Comparison of ENCODE assay signal across 28 mouse cellular contexts in the genomic region with DNA sequence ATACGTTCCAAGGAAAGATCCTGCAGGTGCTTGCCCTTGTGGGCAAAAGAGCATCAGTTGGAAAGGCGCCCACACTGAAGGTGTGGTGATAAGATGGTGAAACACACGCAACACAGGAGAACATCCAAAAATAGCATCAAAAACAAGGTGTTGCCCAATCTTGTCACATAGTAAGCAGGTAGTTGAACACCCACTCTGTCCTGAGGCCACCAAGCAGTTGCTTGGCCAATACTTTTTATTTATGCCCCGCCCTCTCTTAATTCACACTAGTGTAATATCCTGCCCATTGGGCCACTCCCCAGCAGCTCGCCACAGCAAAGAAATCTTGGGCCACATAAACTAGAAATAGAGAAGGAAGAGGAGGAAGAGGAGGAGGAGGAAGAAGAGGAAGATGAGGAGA. TPM values are rescaled to one million over a fixed set of nuclear protein-coding genes. Genes with fewer than 3 reads are reported as not detected.
A peak's percentile ranks its signal among the peaks of the same experiment; 100 is the strongest.
DNase-seq lines count a peak whose midpoint lies in the region; ATAC-seq and TF ChIP-seq lines count a peak whose summit lies in the region.
"Had no signal": no experiment of that assay in that cellular context is flagged by ENCODE, and none has a peak within 500 bp of the region (broad histone marks: within the 10 kb centered on the region; RNA-seq: fewer than 3 reads in every experiment).

No protein-coding gene starts in this region.

- TF ChIP-seq CTCF in liver, adult 2 months (IDR thresholded peaks at IDR 0.05; ENCODE audit: low read depth, low read length): no peak
- no peak for TF ChIP-seq CTCF in hindbrain, postnatal 0 days (IDR thresholded peaks at IDR 0.05; ENCODE audit: low read depth)

- no peaks in the 10 kb centered on the region for H3K36me3 ChIP-seq in liver, adult 2 months (ENCODE audit: control insufficient read depth, insufficient read depth, low read length)
- H3K36me3 ChIP-seq in hindbrain, postnatal 0 days (ENCODE audit: insufficient read depth, low read length): no peaks in the 10 kb centered on the region
- H3K36me3 ChIP-seq: embryonic facial prominence, embryonic 10.5 days; embryonic facial prominence, embryonic 12.5 days; forebrain, embryonic 10.5 days; forebrain, embryonic 12.5 days; G1E had no signal

- H3K4me2 ChIP-seq in hindbrain, postnatal 0 days (ENCODE audit: low read depth, low read length): no peak overlapping the region
- H3K4me2 ChIP-seq: embryonic facial prominence, embryonic 12.5 days; forebrain, embryonic 12.5 days had no signal

- no peak for TF ChIP-seq POLR2A in liver, adult 2 months (IDR thresholded peaks at IDR 0.05; ENCODE audit: extremely low read depth, insufficient read depth, low read length)

- no peak overlapping the region for H3K4me3 ChIP-seq in liver, adult 2 months (ENCODE audit: insufficient read depth, low read depth, low read length)
- H3K4me3 ChIP-seq in hindbrain, postnatal 0 days (ENCODE audit: low read length): no peak overlapping the region
- H3K4me3 ChIP-seq: embryonic facial prominence, embryonic 10.5 days; embryonic facial prominence, embryonic 12.5 days; forebrain, embryonic 10.5 days; forebrain, embryonic 12.5 days had no signal

- 0 out of 2 replicates have a peak, but pooled peaks have one; percentile 13 for ATAC-seq in granulocyte monocyte progenitor cell, adult 5-6 weeks (replicated peaks; ENCODE audit: poor library complexity, severe bottlenecking)
- ATAC-seq in hindbrain, postnatal 0 days: no peak
- ATAC-seq: activated CD4-positive, CD25-positive, alpha-beta regulatory T cell, adult 4 months; CD4-positive, CD25-positive, alpha-beta regulatory T cell, adult 4 months; forebrain, embryonic 14.5 days; forebrain, embryonic 16.5 days; Patski had no signal

- WGBS in liver, adult 2 months: 73% methylated on average over 5 of the region's 5 CpGs
- WGBS in hindbrain, postnatal 0 days: 96% methylated on average over 5 of the region's 5 CpGs

- H3K9ac ChIP-seq in liver, adult 2 months (ENCODE audit: low read depth, low read length): no peak overlapping the region
- H3K9ac ChIP-seq in hindbrain, postnatal 0 days (replicated peaks; ENCODE audit: low read length): no peak overlapping the region
- H3K9ac ChIP-seq: embryonic facial prominence, embryonic 12.5 days; forebrain, embryonic 12.5 days had no signal

- H3K4me1 ChIP-seq in liver, adult 2 months (ENCODE audit: control insufficient read depth, insufficient read depth, low read length): no peaks in the 10 kb centered on the region
- no peaks in the 10 kb centered on the region for H3K4me1 ChIP-seq in hindbrain, postnatal 0 days (ENCODE audit: insufficient read depth, low read length)
- H3K4me1 ChIP-seq: forebrain, embryonic 10.5 days; forebrain, embryonic 12.5 days had no signal

- H3K27ac ChIP-seq in liver, adult 2 months (replicated peaks; ENCODE audit: insufficient read depth, low read depth, low read length): no peak overlapping the region
- no peak overlapping the region for H3K27ac ChIP-seq in hindbrain, postnatal 0 days
- H3K27ac ChIP-seq: embryonic facial prominence, embryonic 10.5 days; embryonic facial prominence, embryonic 12.5 days; forebrain, embryonic 10.5 days; forebrain, embryonic 12.5 days had no signal

- H3K79me2 ChIP-seq in liver, adult 2 months (ENCODE audit: control insufficient read depth, insufficient read depth, low read length): peaks cover 22% of the 10 kb centered on the region; the same call in 1 of the 2 replicates

- H3K9me3 ChIP-seq in hindbrain, postnatal 0 days (ENCODE audit: low read length): no peaks in the 10 kb centered on the region
- H3K9me3 ChIP-seq: embryonic facial prominence, embryonic 10.5 days; embryonic facial prominence, embryonic 12.5 days; forebrain, embryonic 10.5 days; forebrain, embryonic 12.5 days had no signal

- DNase-seq in liver, adult 2 months (ENCODE audit: extremely low read depth, low read depth, low spot score): peak; percentile 40
- DNase-seq in liver: no peak
- DNase-seq in 416B (ENCODE audit: low read depth): peak; percentile 16
- DNase-seq in fat pad, adult 2 months (ENCODE audit: extremely low read depth, low read depth, low spot score): peak; percentile 89
- no peak for DNase-seq in hindbrain, postnatal 0 days (ENCODE audit: low spot score)
- no peak for DNase-seq in spleen, postnatal 10 days (ENCODE audit: low spot score in 2 of 2)
- DNase-seq: adrenal gland, adult 8-10 months; adrenal gland, postnatal 14 days; adrenal gland, postnatal 36 days; B cell, adult 2 months; cerebellum, adult 11-12 months; cerebellum, adult 8-10 months; cerebellum, adult 9-11 months; cerebellum, postnatal 14 days; cerebellum, postnatal 36 days had no signal

- H3K27me3 ChIP-seq in liver, adult 2 months (ENCODE audit: control insufficient read depth, insufficient read depth, low read length): no peaks in the 10 kb centered on the region
- no peaks in the 10 kb centered on the region for H3K27me3 ChIP-seq in hindbrain, postnatal 0 days (ENCODE audit: insufficient read depth, low read length)
- H3K27me3 ChIP-seq: CH12.LX; embryonic facial prominence, embryonic 12.5 days; forebrain, embryonic 12.5 days; Patski had no signal

RNA-seq across cellular contexts. Expression of a gene that starts 22.6 kb away (rescaled TPM):
- total RNA-seq in liver, adult 2 months (2014; rRNA removed): 10.5 and 11.9 TPM in 2 replicates
- 4.9 and 5.4 TPM in 2 replicates for polyA plus RNA-seq in liver, adult 2 months (2012; rRNA removed)
- total RNA-seq in granulocyte monocyte progenitor cell, adult 5-6 weeks (2014; fragmentation: Nextera tagmentation): not detected in 2 replicates
- not detected in 2 replicates for total RNA-seq in granulocyte monocyte progenitor cell, adult 5-6 weeks (2017)
- 33.1 and 34.1 TPM in 2 replicates for total RNA-seq in hindbrain, postnatal 0 days (2014; rRNA removed)
- polyA plus RNA-seq in hindbrain, postnatal 0 days (2015; fragmentation: Nextera tagmentation; extraction: Ambion mirVana): 10.3 and 11.1 TPM in 2 replicates
- total RNA-seq: common myeloid progenitor, adult 5-6 weeks had no signal
- polyA plus RNA-seq: CD4-positive, CD25-positive, alpha-beta regulatory T cell, adult 4 months; G1E had no signal

Comparison
In these comparisons a context has a peak if more than half of its experiments do, and no peak if none do; other contexts are left out.
1. DNase-seq: peak in liver, adult 2 months (single experiment), 416B (single experiment) and fat pad, adult 2 months (single experiment); none in liver (single experiment), hindbrain, postnatal 0 days (single experiment) and spleen, postnatal 10 days (0 of 2).
2. RNA of a gene that starts 22.6 kb away (total RNA-seq): 33.1 to 34.1 TPM in hindbrain, postnatal 0 days and 10.5 to 11.9 TPM in liver, adult 2 months; not detected in granulocyte monocyte progenitor cell, adult 5-6 weeks; every median in the first group is over 10 times any median in the second.